Mouse (Mus musculus) heart, embryonic 10.5 days (tissue): ENCODE results near the gene Rgs6. TPM values are rescaled to one million over a fixed set of nuclear protein-coding genes. Genes with fewer than 3 reads are reported as not detected.
A peak's percentile ranks its signal among the peaks of the same experiment; 100 is the strongest.

Experiments
- DNase-seq: peaks from one replicate; pipeline ENCODE4 v3.0.0-alpha.2; 2017; ENCODE audit warnings: low spot score
- H3K27ac ChIP-seq: fragments of 300-500 bp; sonication (generic); 2 replicates; pipeline ENCODE4 v1.5.1; 2016; ENCODE audit warnings: mild to moderate bottlenecking
- H3K27me3 ChIP-seq: fragments of 300-500 bp; sonication (generic); 2 replicates; pipeline ENCODE4 v1.6.1; 2016; ENCODE audit warnings: mild to moderate bottlenecking; ENCODE audit not compliant: poor library complexity, insufficient read depth, severe bottlenecking
- H3K36me3 ChIP-seq: fragments of 300-500 bp; sonication (generic); 2 replicates; pipeline ENCODE4 v1.6.1; 2016; ENCODE audit warnings: mild to moderate bottlenecking, moderate library complexity
- H3K4me1 ChIP-seq: fragments of 300-500 bp; sonication (generic); 2 replicates; pipeline ENCODE4 v1.6.1; 2016; ENCODE audit warnings: mild to moderate bottlenecking
- H3K4me3 ChIP-seq: fragments of 300-500 bp; sonication (generic); 2 replicates; pipeline ENCODE4 v1.5.1; 2016; ENCODE audit warnings: mild to moderate bottlenecking, moderate library complexity
- H3K9me3 ChIP-seq: fragments of 300-500 bp; sonication (generic); 2 replicates; pipeline ENCODE4 v1.6.1; 2016; ENCODE audit warnings: mild to moderate bottlenecking, moderate library complexity
- WGBS: fragments of 180-500 bp; shearing (Covaris S2); methylation state at CpG from one replicate; pipeline ENCODE4 v1.1.7; 2016; 5-methylcytosine and 5-hydroxymethylcytosine counted together
- polyA plus RNA-seq: library from polyadenylated mRNA; unstranded; fragments of >200 nt; fragmentation: Nextera tagmentation; extraction: Ambion mirVana; gene quantifications from 2 replicates; pipeline ENCODE4 v1.2.1, GENCODE M21; 2016

Rgs6 gene
- polyA plus RNA-seq, 1 experiment from 2014 or later = 8.3 TPM

DNA sequence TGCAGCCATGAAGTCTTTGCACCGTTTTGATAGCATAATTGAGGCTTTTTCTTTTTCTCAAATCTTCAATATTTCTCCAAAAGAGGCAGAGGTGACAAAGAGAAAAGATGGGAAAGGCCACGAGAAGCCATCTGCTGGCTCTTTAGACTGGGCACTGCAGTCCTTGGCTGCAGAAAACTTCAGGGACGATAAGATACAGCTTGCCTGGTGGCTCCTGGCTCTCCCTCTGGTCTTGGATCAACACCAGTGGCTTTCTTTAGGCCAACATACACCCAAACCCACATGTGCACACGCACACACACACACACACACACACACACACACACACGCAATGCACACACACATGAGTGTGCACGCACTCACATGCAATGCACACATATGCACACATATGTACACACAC is 620.7 kb downstream of the Rgs6 start:
- Histone ChIP-seq H3K9me3 (no peaks in the 10 kb centered on the region), H3K36me3 (no peaks in the 10 kb centered on the region), H3K27me3 (no peaks in the 10 kb centered on the region), H3K27ac (peak overlapping the region; percentile 82; the same call in 1 of the 2 replicates), H3K4me3 (no peak overlapping the region), H3K4me1 (peaks cover 89% of the 10 kb centered on the region)
- 54% methylated on average over 6 of the region's 6 CpGs for WGBS
- no peak for DNase-seq

- 27% methylated on average over 6 of the region's 6 CpGs for WGBS
- H3K27ac ChIP-seq = peak overlapping the region; percentile 82
- no peaks in the 10 kb centered on the region for H3K9me3 ChIP-seq
- no peak for DNase-seq
- H3K4me3 ChIP-seq = no peak overlapping the region
- H3K4me1 ChIP-seq = peaks cover 90% of the 10 kb centered on the region
- H3K36me3 ChIP-seq = no peaks in the 10 kb centered on the region
- H3K27me3 ChIP-seq = no peaks in the 10 kb centered on the region
Measured at GRCm38 (mm10) chr12:83209461-83209860, 621.4 kb downstream of the Rgs6 start.

DNA sequence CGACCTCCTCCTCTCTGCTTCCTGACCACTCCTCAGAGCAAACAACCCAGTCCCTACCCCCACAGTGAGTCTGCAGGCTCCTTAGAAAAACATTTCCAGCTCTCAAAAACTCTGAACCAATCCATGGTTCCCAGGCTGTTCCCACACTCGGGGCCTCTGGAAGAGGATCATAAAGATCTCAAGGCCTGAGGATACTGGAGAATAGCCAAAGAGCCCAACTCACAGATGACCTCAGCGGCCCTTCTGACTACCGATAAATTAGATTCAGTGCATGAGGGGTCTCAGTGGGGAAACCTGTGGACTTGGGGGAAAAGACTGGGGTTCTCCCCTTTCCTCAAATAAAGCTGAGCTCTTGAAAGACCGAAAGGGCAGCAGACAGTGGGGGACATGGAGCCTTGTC is 622.2 kb downstream of the Rgs6 start:
- Histone ChIP-seq H3K9me3 (no peaks in the 10 kb centered on the region), H3K27ac (peak overlapping the region; percentile 82), H3K27me3 (no peaks in the 10 kb centered on the region), H3K4me3 (no peak overlapping the region), H3K36me3 (0 out of 2 replicates have a peak, but pooled peaks cover 4% of the 10 kb centered on the region), H3K4me1 (peaks cover 87% of the 10 kb centered on the region)
- DNase-seq = no peak
- WGBS = 56% methylated on average over 5 of the region's 5 CpGs

- H3K27me3 ChIP-seq = no peaks in the 10 kb centered on the region
- H3K4me1 ChIP-seq = peaks cover 83% of the 10 kb centered on the region
- H3K4me3 ChIP-seq = no peak overlapping the region
- no peak for DNase-seq
- no peaks in the 10 kb centered on the region for H3K9me3 ChIP-seq
- H3K27ac ChIP-seq = peak overlapping the region; percentile 82
- 0 out of 2 replicates have a peak, but pooled peaks cover 7% of the 10 kb centered on the region for H3K36me3 ChIP-seq
- WGBS = 78% methylated on average over 3 of the region's 3 CpGs
Measured at GRCm38 (mm10) chr12:83210735-83211134, 622.6 kb downstream of the Rgs6 start.

DNA sequence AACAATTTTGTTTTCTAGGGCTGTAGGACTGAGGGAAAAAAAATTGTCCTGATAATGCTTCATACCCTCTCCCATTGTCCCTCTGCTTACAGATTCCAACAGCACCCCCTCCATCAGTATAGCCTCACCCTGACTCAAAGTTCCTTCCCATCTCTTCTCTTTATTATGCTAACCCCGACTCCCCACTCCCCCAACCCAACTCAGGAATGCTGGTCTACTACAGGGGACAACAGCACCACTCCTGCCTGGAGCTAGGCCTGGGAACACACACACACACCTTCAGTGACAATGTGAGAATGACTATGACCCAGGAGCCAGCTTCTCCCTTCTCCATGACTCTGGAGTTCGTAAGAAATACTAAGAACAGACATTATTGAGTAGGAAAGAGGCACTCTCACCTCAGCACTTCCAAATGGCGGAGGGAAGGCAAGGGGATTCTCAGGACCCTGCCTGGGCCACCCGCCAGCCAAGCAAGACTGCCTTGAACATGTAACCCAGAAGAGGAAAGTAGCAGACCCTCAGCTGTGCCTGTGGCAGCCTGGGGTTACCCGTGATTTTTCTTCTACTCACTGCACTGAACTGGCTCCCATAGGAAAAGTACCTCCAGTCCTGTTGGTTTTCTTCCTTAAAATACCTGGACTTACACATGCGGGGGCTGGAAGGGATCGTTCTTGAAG is 623.2 kb downstream of the Rgs6 start:
- no peak overlapping the region for H3K4me3 ChIP-seq
- H3K4me1 ChIP-seq = peaks cover 78% of the 10 kb centered on the region
- 0 out of 2 replicates have a peak, but pooled peaks cover 7% of the 10 kb centered on the region for H3K36me3 ChIP-seq
- H3K9me3 ChIP-seq = no peaks in the 10 kb centered on the region
- 66% methylated on average over 7 of the region's 7 CpGs for WGBS
- peak overlapping the region; percentile 82 for H3K27ac ChIP-seq
- no peak for DNase-seq
- no peaks in the 10 kb centered on the region for H3K27me3 ChIP-seq
